Mouse (Mus musculus): ENCODE results near the gene Vkorc1. TPM values are rescaled to one million over a fixed set of nuclear protein-coding genes. Genes with fewer than 3 reads are reported as not detected.

Gene Vkorc1
- total and polyA plus RNA-seq, 2 experiments = 261 to 833 TPM

- H3K9ac ChIP-seq (ENCODE audit: low read depth, low read length) = peak overlapping the region; percentile 90
- no peak for TF ChIP-seq POLR2A (IDR thresholded peaks at IDR 0.05; ENCODE audit: extremely low read depth, insufficient read depth, low read length)
- TF ChIP-seq CTCF (IDR thresholded peaks at IDR 0.05; ENCODE audit: low read depth, low read length) = no peak
- DNase-seq (ENCODE audit: extremely low read depth, low read depth, low spot score) = no peak
- peaks cover 16% of the 10 kb centered on the region for H3K36me3 ChIP-seq (ENCODE audit: control insufficient read depth, insufficient read depth, low read length)
- 6% methylated on average over 4 of the region's 4 CpGs for WGBS
- H3K4me1 ChIP-seq (ENCODE audit: control insufficient read depth, insufficient read depth, low read length) = peaks cover 11% of the 10 kb centered on the region
- H3K27ac ChIP-seq (replicated peaks; ENCODE audit: insufficient read depth, low read depth, low read length) = peak overlapping the region; percentile 54
- H3K4me3 ChIP-seq (ENCODE audit: insufficient read depth, low read depth, low read length) = peak overlapping the region; percentile 94
- H3K27me3 ChIP-seq (ENCODE audit: control insufficient read depth, insufficient read depth, low read length) = no peaks in the 10 kb centered on the region
- H3K79me2 ChIP-seq (ENCODE audit: control insufficient read depth, insufficient read depth, low read length) = peaks cover 5% of the 10 kb centered on the region; the same call in 1 of the 2 replicates
These were observed 17.5 kb upstream of the Vkorc1 start for GRCm38 (mm10) chr7:127912938-127913337.

GRCm38 (mm10) chr7:127912190-127912871, 16.9 kb upstream of the Vkorc1 start, which contains the start of gene Kat8:
TSS of gene Kat8 (plus strand) at chr7:127912516.
- peaks cover 16% of the 10 kb centered on the region for H3K36me3 ChIP-seq (ENCODE audit: control insufficient read depth, insufficient read depth, low read length)

GRCm38 (mm10) chr7:127908656-127909055, 13.2 kb upstream of the Vkorc1 start:
- DNase-seq (ENCODE audit: extremely low read depth, low read depth, low spot score) = peak; percentile 86

More at GRCm38 (mm10) chr7:127912190-127912871, 16.9 kb upstream of the Vkorc1 start, which contains the start of gene Kat8:
- Histone ChIP-seq H3K79me2 (ENCODE audit: control insufficient read depth, insufficient read depth, low read length) (peaks cover 5% of the 10 kb centered on the region; the same call in 1 of the 2 replicates), H3K4me3 (ENCODE audit: insufficient read depth, low read depth, low read length) (peak within 1 kb of the TSS; percentile 94), H3K4me1 (ENCODE audit: control insufficient read depth, insufficient read depth, low read length) (peaks cover 11% of the 10 kb centered on the region), H3K9ac (ENCODE audit: low read depth, low read length) (peak within 1 kb of the TSS; percentile 92), H3K27me3 (ENCODE audit: control insufficient read depth, insufficient read depth, low read length) (no peaks in the 10 kb centered on the region), H3K27ac (replicated peaks; ENCODE audit: insufficient read depth, low read depth, low read length) (peak within 1 kb of the TSS; percentile 98)
- under 1% methylated on average over 40 of the region's 40 CpGs for WGBS
- peak; percentile 89 for DNase-seq (ENCODE audit: extremely low read depth, low read depth, low spot score)
- no peak for TF ChIP-seq CTCF (IDR thresholded peaks at IDR 0.05; ENCODE audit: low read depth, low read length)
- peak; percentile 78; the same call in 1 of the 2 replicates for TF ChIP-seq POLR2A (IDR thresholded peaks at IDR 0.05; ENCODE audit: extremely low read depth, insufficient read depth, low read length)

GRCm38 (mm10) chr7:127907939-127908338, 12.5 kb upstream of the Vkorc1 start:
- 99% methylated on average over 12 of the region's 12 CpGs for WGBS

More at GRCm38 (mm10) chr7:127908656-127909055, 13.2 kb upstream of the Vkorc1 start:
- Histone ChIP-seq H3K9ac (ENCODE audit: low read depth, low read length) (no peak overlapping the region), H3K27ac (replicated peaks; ENCODE audit: insufficient read depth, low read depth, low read length) (peak overlapping the region; percentile 19), H3K4me1 (ENCODE audit: control insufficient read depth, insufficient read depth, low read length) (peaks cover 11% of the 10 kb centered on the region), H3K79me2 (ENCODE audit: control insufficient read depth, insufficient read depth, low read length) (peaks cover 8% of the 10 kb centered on the region; the same call in 1 of the 2 replicates), H3K4me3 (ENCODE audit: insufficient read depth, low read depth, low read length) (no peak overlapping the region), H3K27me3 (ENCODE audit: control insufficient read depth, insufficient read depth, low read length) (no peaks in the 10 kb centered on the region), H3K36me3 (ENCODE audit: control insufficient read depth, insufficient read depth, low read length) (peaks cover 15% of the 10 kb centered on the region)
- no peak for TF ChIP-seq POLR2A (IDR thresholded peaks at IDR 0.05; ENCODE audit: extremely low read depth, insufficient read depth, low read length)
- TF ChIP-seq CTCF (IDR thresholded peaks at IDR 0.05; ENCODE audit: low read depth, low read length) = no peak
- WGBS = 28% methylated on average over 4 of the region's 4 CpGs

GRCm38 (mm10) chr7:127903971-127904796, 8.8 kb upstream of the Vkorc1 start, which contains the start of gene Bckdk:
TSS of gene Bckdk (plus strand) at chr7:127904082.
- peaks cover 3% of the 10 kb centered on the region; the same call in 1 of the 2 replicates for H3K79me2 ChIP-seq (ENCODE audit: control insufficient read depth, insufficient read depth, low read length)
- peak; percentile 65 for DNase-seq (ENCODE audit: extremely low read depth, low read depth, low spot score)
- peaks cover 13% of the 10 kb centered on the region for H3K4me1 ChIP-seq (ENCODE audit: control insufficient read depth, insufficient read depth, low read length)
- H3K27ac ChIP-seq (replicated peaks; ENCODE audit: insufficient read depth, low read depth, low read length) = peak within 1 kb of the TSS; percentile 61
- WGBS = 7% methylated on average over 38 of the region's 38 CpGs
- H3K36me3 ChIP-seq (ENCODE audit: control insufficient read depth, insufficient read depth, low read length) = peaks cover 12% of the 10 kb centered on the region
- TF ChIP-seq CTCF (IDR thresholded peaks at IDR 0.05; ENCODE audit: low read depth, low read length) = 0 out of 2 replicates have a peak, but pooled peaks have one; percentile 10
- peak; percentile 78 for TF ChIP-seq POLR2A (IDR thresholded peaks at IDR 0.05; ENCODE audit: extremely low read depth, insufficient read depth, low read length)
- peak within 1 kb of the TSS; percentile 98 for H3K9ac ChIP-seq (ENCODE audit: low read depth, low read length)
- peak within 1 kb of the TSS; percentile 97 for H3K4me3 ChIP-seq (ENCODE audit: insufficient read depth, low read depth, low read length)
- no peaks in the 10 kb centered on the region for H3K27me3 ChIP-seq (ENCODE audit: control insufficient read depth, insufficient read depth, low read length)

More at GRCm38 (mm10) chr7:127907939-127908338, 12.5 kb upstream of the Vkorc1 start:
- no peak for DNase-seq (ENCODE audit: extremely low read depth, low read depth, low spot score)
- TF ChIP-seq CTCF (IDR thresholded peaks at IDR 0.05; ENCODE audit: low read depth, low read length) (no peak), POLR2A (IDR thresholded peaks at IDR 0.05; ENCODE audit: extremely low read depth, insufficient read depth, low read length) (no peak)
- peaks cover 11% of the 10 kb centered on the region for H3K4me1 ChIP-seq (ENCODE audit: control insufficient read depth, insufficient read depth, low read length)
- peaks cover 8% of the 10 kb centered on the region; the same call in 1 of the 2 replicates for H3K79me2 ChIP-seq (ENCODE audit: control insufficient read depth, insufficient read depth, low read length)
- no peak overlapping the region for H3K27ac ChIP-seq (replicated peaks; ENCODE audit: insufficient read depth, low read depth, low read length)
- no peak overlapping the region for H3K4me3 ChIP-seq (ENCODE audit: insufficient read depth, low read depth, low read length)
- H3K27me3 ChIP-seq (ENCODE audit: control insufficient read depth, insufficient read depth, low read length) = no peaks in the 10 kb centered on the region
- no peak overlapping the region for H3K9ac ChIP-seq (ENCODE audit: low read depth, low read length)
- H3K36me3 ChIP-seq (ENCODE audit: control insufficient read depth, insufficient read depth, low read length) = peaks cover 15% of the 10 kb centered on the region

Measured in liver, adult 2 months (tissue).